Mouse (Mus musculus) ES-E14 (cell line): ENCODE results near the gene Ddx52. TPM values are rescaled to one million over a fixed set of nuclear protein-coding genes. Genes with fewer than 3 reads are reported as not detected.

Experiments used
- DNase-seq: peaks from one replicate; pipeline ENCODE4 v3.0.0-alpha.2; 2013; ENCODE audit warnings: low read depth, low spot score
- H3K27ac ChIP-seq: 2 replicates; pipeline ENCODE4 v1.5.1; 2012; ENCODE audit warnings: low read depth, mild to moderate bottlenecking, low read length, moderate library complexity, mixed read lengths; ENCODE audit not compliant: poor library complexity, insufficient read depth, severe bottlenecking
- H3K36me3 ChIP-seq: 2 replicates; pipeline ENCODE4 v1.6.1; 2012; ENCODE audit warnings: mild to moderate bottlenecking, low read length, moderate library complexity, mixed read lengths; ENCODE audit not compliant: control insufficient read depth, poor library complexity, insufficient read depth, severe bottlenecking
- H3K4me1 ChIP-seq, 2 experiments: fragments of 150-350 bp in 1 of 2; sonication (generic) in 1 of 2; 2 replicates each; pipeline ENCODE4 v1.6.1; 2012; ENCODE audit warnings: low read length in 2 of 2, mild to moderate bottlenecking in 1 of 2, mixed read lengths in 1 of 2; ENCODE audit not compliant: control insufficient read depth in 2 of 2, insufficient read depth in 2 of 2, poor library complexity in 1 of 2
- H3K4me3 ChIP-seq, 2 experiments: fragments of 150-350 bp in 1 of 2; sonication (generic) in 1 of 2; 2 replicates each; pipeline ENCODE4 v1.5.1; 2012; ENCODE audit warnings: low read length in 2 of 2, low read depth in 1 of 2, mild to moderate bottlenecking in 1 of 2, mixed read lengths in 1 of 2; ENCODE audit not compliant: insufficient read depth in 1 of 2, poor library complexity in 1 of 2, severe bottlenecking in 1 of 2
- H3K9ac ChIP-seq: 2 replicates; pipeline ENCODE4 v1.6.1; 2012; ENCODE audit warnings: low read depth, mild to moderate bottlenecking, low read length, mixed read lengths; ENCODE audit not compliant: poor library complexity, insufficient read depth, severe bottlenecking
- H3K9me3 ChIP-seq: fragments of 150-350 bp; sonication (generic); 2 replicates; pipeline ENCODE4 v1.6.1; 2012; ENCODE audit warnings: low read depth, mild to moderate bottlenecking, low read length; ENCODE audit not compliant: control insufficient read depth, insufficient read depth
- CHD2 ChIP-seq: IDR thresholded peaks from 2 replicates; pipeline ENCODE4 v1.6.1; 2014; ENCODE audit warnings: mild to moderate bottlenecking, low read depth, low read length, inconsistent platforms
- HCFC1 ChIP-seq: IDR thresholded peaks from 2 replicates; pipeline ENCODE4 v1.6.1; 2012; ENCODE audit warnings: low read length, inconsistent platforms, borderline replicate concordance; ENCODE audit not compliant: insufficient read depth
- MAFK ChIP-seq: IDR thresholded peaks from 2 replicates; pipeline ENCODE4 v1.6.1; 2014; ENCODE audit warnings: mild to moderate bottlenecking, low read depth, low read length, inconsistent platforms; ENCODE audit not compliant: insufficient read depth
- ZC3H11A ChIP-seq: IDR thresholded peaks from 2 replicates; pipeline ENCODE4 v1.6.1; 2012; ENCODE audit warnings: low read depth, mild to moderate bottlenecking, inconsistent platforms, low read length, borderline replicate concordance
- ZNF384 ChIP-seq: IDR thresholded peaks from 2 replicates; pipeline ENCODE4 v1.6.1; 2012; ENCODE audit warnings: low read depth, low read length, inconsistent platforms
- in situ Hi-C, 2 experiments: fragments of 600-800 bp; cut with MboI; formaldehyde crosslinking; loops; one replicate each; pipeline ENCODE4 v1.15.1; 2025; ENCODE audit warnings: low sequenced_read_pairs in 2 of 2, inconsistent platforms in 1 of 2; ENCODE audit not compliant: unreplicated experiment in 2 of 2
- total RNA-seq: library from RNA; depleted of rRNA; stranded (reverse); fragments of 300-350 nt; gene quantifications from 2 replicates; pipeline ENCODE4 v1.2.3, GENCODE M21; 2012

Ddx52 gene
- total RNA-seq, 1 experiment: 44.1 TPM

DNA sequence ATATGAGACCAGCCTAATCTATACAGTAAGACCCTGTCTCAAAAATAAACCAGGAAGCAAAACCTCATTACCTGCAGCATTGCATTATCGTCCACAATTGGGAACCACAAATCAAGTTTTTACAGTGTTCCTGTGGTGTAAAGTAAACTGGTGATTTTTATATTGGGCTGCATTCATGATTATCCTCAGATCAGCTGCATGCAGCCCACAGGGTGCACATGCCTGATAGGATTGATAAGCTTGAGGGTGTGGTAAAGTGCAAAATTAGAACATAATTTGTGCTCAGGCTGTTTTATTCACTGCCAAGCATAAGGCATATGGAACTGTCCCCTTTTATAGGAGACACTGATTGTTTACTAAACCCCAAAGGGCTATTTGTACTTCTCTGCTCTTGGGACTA, 33.6 kb downstream of the Ddx52 start:
- no peak for DNase-seq
- Histone ChIP-seq H3K27ac (no peak overlapping the region), H3K9ac (no peak overlapping the region), H3K4me3 (no peak overlapping the region), H3K4me1 (peaks cover 0 to 11% of the 10 kb centered on the region in 2 experiments; a peak in 2 of 4 replicates), H3K36me3 (no peaks in the 10 kb centered on the region; the same call in 1 of the 2 replicates), H3K9me3 (no peaks in the 10 kb centered on the region)
- in situ Hi-C loops: no loop called here
- TF ChIP-seq ZNF384: no peak

DNA sequence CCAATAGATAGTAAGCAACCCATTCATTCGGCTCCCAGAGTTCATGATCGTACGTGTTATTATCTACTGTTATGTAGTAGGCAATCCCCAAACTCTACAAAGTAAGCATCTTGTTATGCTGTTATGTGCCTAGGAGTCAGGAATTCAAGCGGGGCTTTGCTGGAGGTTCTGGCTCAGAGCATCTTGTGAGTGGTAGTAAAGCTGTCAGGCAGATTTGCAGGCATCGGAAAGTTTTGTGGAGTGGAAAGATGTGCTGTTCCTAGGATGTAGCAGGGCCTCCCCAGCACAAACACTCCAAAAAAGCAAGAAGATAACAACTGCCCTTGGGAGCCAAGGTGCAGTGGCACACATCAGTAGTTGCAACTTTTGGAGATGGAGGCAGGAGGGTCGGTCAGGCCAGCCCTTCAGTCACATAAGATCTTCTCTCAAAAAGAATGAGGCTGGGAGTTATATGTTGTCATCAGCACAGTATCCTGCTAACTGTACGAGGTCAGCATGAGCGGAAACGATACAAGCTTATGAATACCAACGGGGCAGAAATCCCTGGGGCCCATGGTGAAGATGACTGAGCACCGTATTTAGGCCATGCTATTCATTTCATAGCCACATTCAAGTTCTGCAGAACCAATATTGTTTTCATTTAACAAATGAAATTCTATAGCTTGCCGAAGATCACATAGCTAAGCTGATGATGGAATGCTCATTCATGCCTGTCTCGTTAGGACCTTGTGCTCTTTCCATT, 34.5 kb downstream of the Ddx52 start:
- no peaks in the 10 kb centered on the region; the same call in 1 of the 2 replicates for H3K36me3 ChIP-seq

DNA sequence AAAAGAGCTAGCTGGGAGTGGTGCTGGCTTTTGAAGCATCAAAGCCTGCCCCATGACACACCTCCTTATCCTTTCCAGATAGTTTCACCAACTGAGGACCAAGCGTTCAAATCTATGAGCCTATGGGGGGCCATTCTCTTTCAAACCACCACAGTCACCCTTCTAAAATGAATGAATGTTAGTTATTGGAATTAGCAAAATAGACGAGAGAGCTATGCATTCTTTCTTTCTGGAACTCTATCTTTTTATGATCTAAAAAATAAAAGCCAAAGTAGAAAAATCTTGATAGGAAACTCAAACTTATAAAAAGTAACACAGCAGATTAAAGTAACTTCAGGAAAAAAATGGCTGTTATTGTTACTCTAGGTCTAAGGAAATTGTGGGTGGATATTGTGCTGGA, 35.9 kb downstream of the Ddx52 start:
- Histone ChIP-seq H3K27ac (no peak overlapping the region), H3K4me1 (peaks cover 0 to 11% of the 10 kb centered on the region in 2 experiments; a peak in 2 of 4 replicates), H3K9me3 (no peaks in the 10 kb centered on the region), H3K36me3 (no peaks in the 10 kb centered on the region; the same call in 1 of the 2 replicates), H3K4me3 (no peak overlapping the region), H3K9ac (no peak overlapping the region)
- no peak for DNase-seq
- no peak for TF ChIP-seq CHD2
- no peak for TF ChIP-seq ZC3H11A
- no peak for TF ChIP-seq ZNF384
- TF ChIP-seq HCFC1: no peak
- TF ChIP-seq MAFK: no peak
- in situ Hi-C loops: no loop called here

More for the DNA sequence above, 34.5 kb downstream of the Ddx52 start:
- in situ Hi-C loops: no loop called here
- TF ChIP-seq CHD2 (no peak), ZC3H11A (no peak), ZNF384 (no peak), MAFK (no peak), HCFC1 (no peak)
- Histone ChIP-seq H3K4me1 (peaks cover 0 to 11% of the 10 kb centered on the region in 2 experiments; a peak in 2 of 4 replicates), H3K27ac (no peak overlapping the region), H3K9ac (no peak overlapping the region), H3K4me3 (no peak overlapping the region), H3K9me3 (no peaks in the 10 kb centered on the region)
- DNase-seq: no peak

DNA sequence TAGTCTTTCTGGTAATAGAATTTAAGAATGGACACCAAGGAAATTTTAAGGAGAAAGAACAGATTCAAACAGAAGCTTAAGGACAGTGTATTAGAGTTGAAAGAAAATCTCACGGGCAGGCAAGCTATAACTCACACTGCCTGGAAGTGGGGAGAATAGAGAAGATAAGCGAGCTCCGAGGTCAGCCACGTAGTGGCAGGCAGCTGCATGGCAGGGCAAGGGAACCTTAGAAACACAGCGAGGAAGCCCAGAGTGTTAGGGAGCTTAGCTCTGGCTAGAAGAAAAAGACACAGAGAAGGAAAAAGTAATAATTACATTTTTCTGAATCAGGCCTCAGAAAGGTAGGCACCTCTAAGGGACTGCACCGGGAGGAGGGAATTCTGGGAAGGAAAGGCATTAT, 38.1 kb downstream of the Ddx52 start:
- Histone ChIP-seq H3K36me3 (peaks cover 2% of the 10 kb centered on the region; the same call in 1 of the 2 replicates), H3K4me1 (peaks cover 0 to under 1% of the 10 kb centered on the region in 2 experiments; a peak in 1 of 4 replicates), H3K9ac (no peak overlapping the region), H3K4me3 (no peak overlapping the region), H3K9me3 (no peaks in the 10 kb centered on the region), H3K27ac (no peak overlapping the region)
- in situ Hi-C loops: no loop called here
- DNase-seq: no peak
- TF ChIP-seq HCFC1: no peak
- no peak for TF ChIP-seq ZC3H11A
- TF ChIP-seq MAFK: no peak
- TF ChIP-seq CHD2: no peak
- TF ChIP-seq ZNF384: no peak

DNA sequence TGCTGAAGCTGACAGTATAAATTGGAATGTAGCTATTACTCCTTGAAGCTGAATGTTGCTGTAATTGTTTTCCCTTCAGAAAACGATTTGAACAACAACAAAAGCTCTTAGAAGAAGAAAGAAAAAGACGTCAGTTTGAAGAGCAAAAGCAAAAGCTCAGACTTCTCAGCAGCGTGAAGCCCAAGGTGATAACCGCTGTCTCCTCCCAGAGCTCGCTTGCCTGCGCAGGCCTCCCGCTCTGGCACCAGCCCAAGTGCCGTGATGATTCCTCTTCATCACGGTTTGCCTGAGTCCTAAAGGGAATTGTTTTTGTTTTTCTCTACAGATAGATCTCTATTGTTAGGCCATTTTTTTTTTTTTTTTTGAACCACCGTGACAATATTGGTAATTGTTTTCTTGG, 39.5 kb downstream of the Ddx52 start:
- Histone ChIP-seq H3K9me3 (no peaks in the 10 kb centered on the region), H3K9ac (no peak overlapping the region), H3K4me1 (no peaks in the 10 kb centered on the region), H3K27ac (no peak overlapping the region), H3K36me3 (peaks cover 2% of the 10 kb centered on the region; the same call in 1 of the 2 replicates), H3K4me3 (no peak overlapping the region)
- in situ Hi-C loops: no loop called here
- no peak for DNase-seq
- no peak for TF ChIP-seq HCFC1
- TF ChIP-seq ZNF384: no peak
- TF ChIP-seq MAFK: no peak
- no peak for TF ChIP-seq ZC3H11A
- TF ChIP-seq CHD2: no peak
